Mouse (Mus musculus): ENCODE measurements around the gene Acap1. TPM values are rescaled to one million over a fixed set of nuclear protein-coding genes. Genes with fewer than 3 reads are reported as not detected.

Acap1 gene
- polyA plus RNA-seq, 1 experiment from 2014 or later = 0.52 TPM

GRCm38 (mm10) chr11:69858113-69858998 is 37.0 kb downstream of the Acap1 start, which contains the start of gene Tnk1:
TSS of gene Tnk1 (minus strand) at chr11:69858730.
- Histone ChIP-seq H3K9me3 (no peaks in the 10 kb centered on the region), H3K27me3 (peaks cover 22% of the 10 kb centered on the region), H3K4me3 (no peak within 1 kb of the TSS), H3K27ac (replicated peaks) (no peak within 1 kb of the TSS), H3K36me3 (no peaks in the 10 kb centered on the region), H3K4me1 (replicated peaks) (peaks cover 4% of the 10 kb centered on the region; the same call in 1 of the 2 replicates), H3K9ac (no peak within 1 kb of the TSS), H3K4me2 (no peak within 1 kb of the TSS)
- WGBS = 23% methylated on average over 30 of the region's 30 CpGs
- ATAC-seq (ENCODE audit: low FRiP score, low read depth) = no peak

DNA sequence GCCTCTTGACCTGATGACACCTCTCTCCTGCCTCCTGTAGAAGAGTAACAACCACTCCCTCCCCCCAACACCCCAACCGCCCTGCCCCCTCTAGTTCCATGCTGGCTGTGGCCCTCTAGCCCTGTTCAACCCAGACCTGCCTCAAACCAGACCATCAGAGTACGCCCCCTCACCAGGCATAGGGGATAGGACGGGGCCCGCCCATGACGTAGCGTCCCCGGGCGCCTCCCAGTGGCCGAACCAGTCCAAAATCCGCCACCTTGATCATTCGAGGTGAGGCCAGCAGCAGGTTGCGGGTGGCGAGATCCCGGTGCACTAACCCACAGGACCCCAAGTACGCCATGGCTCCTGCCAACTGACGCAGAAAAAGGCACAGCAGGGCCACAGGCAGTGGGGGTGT is 40.0 kb downstream of the Acap1 start:
- Histone ChIP-seq H3K36me3 (peaks cover 9% of the 10 kb centered on the region; the same call in 1 of the 2 replicates), H3K4me1 (replicated peaks) (peaks cover 4% of the 10 kb centered on the region; the same call in 1 of the 2 replicates), H3K27ac (replicated peaks) (no peak overlapping the region), H3K27me3 (peaks cover 22% of the 10 kb centered on the region), H3K9me3 (no peaks in the 10 kb centered on the region), H3K4me2 (no peak overlapping the region), H3K4me3 (no peak overlapping the region), H3K9ac (no peak overlapping the region)
- ATAC-seq (ENCODE audit: low FRiP score, low read depth) = 0 out of 2 replicates have a peak, but pooled peaks have one; percentile 38
- WGBS = 23% methylated on average over 16 of the region's 16 CpGs

DNA sequence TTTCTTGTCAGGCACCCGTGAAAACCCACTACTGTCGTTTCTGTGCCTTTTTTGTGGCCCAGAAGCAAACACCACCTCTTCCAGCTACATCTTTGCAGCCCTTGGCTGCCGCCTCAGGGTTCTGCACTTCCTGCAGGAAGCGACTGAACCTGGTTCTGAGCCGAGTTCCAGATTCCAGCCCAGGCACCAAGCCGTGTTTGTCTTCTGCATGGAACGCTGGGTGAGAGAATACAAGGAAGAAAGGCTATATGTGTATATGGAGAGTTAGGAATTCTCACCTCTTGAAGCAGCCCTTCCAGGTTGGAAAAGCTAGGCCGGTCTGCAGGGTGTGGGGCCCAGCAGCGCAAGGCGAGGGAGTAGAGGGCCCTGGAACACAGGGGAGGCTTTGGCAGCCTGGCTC is 40.7 kb downstream of the Acap1 start:
- Histone ChIP-seq H3K4me2 (no peak overlapping the region), H3K9me3 (no peaks in the 10 kb centered on the region), H3K36me3 (peaks cover 13% of the 10 kb centered on the region; the same call in 1 of the 2 replicates), H3K4me3 (no peak overlapping the region), H3K27ac (replicated peaks) (no peak overlapping the region), H3K27me3 (peaks cover 20% of the 10 kb centered on the region), H3K9ac (no peak overlapping the region), H3K4me1 (replicated peaks) (peaks cover 4% of the 10 kb centered on the region; the same call in 1 of the 2 replicates)
- ATAC-seq (ENCODE audit: low FRiP score, low read depth) = no peak
- 84% methylated on average over 10 of the region's 10 CpGs for WGBS

- 0 out of 2 replicates have a peak, but pooled peaks have one; percentile 33 for ATAC-seq (ENCODE audit: low FRiP score, low read depth)
- H3K36me3 ChIP-seq = peaks cover 14% of the 10 kb centered on the region; the same call in 1 of the 2 replicates
- no peak overlapping the region for H3K27ac ChIP-seq (replicated peaks)
- H3K4me2 ChIP-seq = no peak overlapping the region
- H3K9me3 ChIP-seq = no peaks in the 10 kb centered on the region
- no peak overlapping the region for H3K4me3 ChIP-seq
- WGBS = 75% methylated on average over 7 of the region's 7 CpGs
- peaks cover 18% of the 10 kb centered on the region for H3K27me3 ChIP-seq
- no peak overlapping the region for H3K9ac ChIP-seq
- H3K4me1 ChIP-seq (replicated peaks) = peaks cover 4% of the 10 kb centered on the region; the same call in 1 of the 2 replicates
Observed at GRCm38 (mm10) chr11:69853994-69854393, 41.3 kb downstream of the Acap1 start.

GRCm38 (mm10) chr11:69850754-69851153 is 44.6 kb downstream of the Acap1 start:
- Histone ChIP-seq H3K4me1 (replicated peaks) (peaks cover 24% of the 10 kb centered on the region), H3K36me3 (peaks cover 20% of the 10 kb centered on the region; the same call in 1 of the 2 replicates), H3K9ac (no peak overlapping the region), H3K9me3 (no peaks in the 10 kb centered on the region), H3K27ac (replicated peaks) (no peak overlapping the region), H3K4me2 (no peak overlapping the region), H3K27me3 (no peaks in the 10 kb centered on the region), H3K4me3 (no peak overlapping the region)
- 70% methylated on average over 8 of the region's 8 CpGs for WGBS
- no peak for ATAC-seq (ENCODE audit: low FRiP score, low read depth)

DNA sequence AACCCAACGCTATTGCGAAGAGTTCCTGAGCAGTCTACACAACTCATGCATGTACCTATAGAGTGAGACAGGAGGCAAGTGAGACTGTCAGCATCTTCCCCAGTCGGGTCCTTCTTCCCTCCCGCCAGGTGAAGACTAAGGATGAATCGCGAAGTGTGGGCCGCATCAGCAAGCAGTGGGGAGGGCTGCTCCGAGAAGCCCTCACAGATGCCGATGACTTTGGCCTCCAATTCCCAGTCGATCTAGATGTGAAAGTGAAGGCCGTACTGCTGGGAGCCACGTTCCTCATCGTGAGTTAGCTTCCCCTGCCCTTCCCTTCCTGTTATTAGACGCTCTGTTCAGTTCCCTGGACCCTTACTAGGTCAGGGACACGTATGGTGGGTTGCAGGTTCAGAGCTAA is 45.5 kb downstream of the Acap1 start:
- H3K4me1 ChIP-seq (replicated peaks) = peaks cover 26% of the 10 kb centered on the region
- H3K4me2 ChIP-seq = no peak overlapping the region
- ATAC-seq (ENCODE audit: low FRiP score, low read depth) = no peak
- peaks cover 20% of the 10 kb centered on the region; the same call in 1 of the 2 replicates for H3K36me3 ChIP-seq
- no peak overlapping the region for H3K4me3 ChIP-seq
- no peaks in the 10 kb centered on the region for H3K9me3 ChIP-seq
- no peaks in the 10 kb centered on the region for H3K27me3 ChIP-seq
- no peak overlapping the region for H3K27ac ChIP-seq (replicated peaks)
- WGBS = 91% methylated on average over 15 of the region's 15 CpGs
- H3K9ac ChIP-seq = no peak overlapping the region

GRCm38 (mm10) chr11:69849128-69849527 is 46.2 kb downstream of the Acap1 start:
- WGBS = 92% methylated on average over 9 of the region's 9 CpGs
- no peaks in the 10 kb centered on the region for H3K27me3 ChIP-seq
- no peak overlapping the region for H3K4me3 ChIP-seq
- no peak overlapping the region for H3K9ac ChIP-seq
- no peak overlapping the region for H3K4me2 ChIP-seq
- peaks cover 26% of the 10 kb centered on the region for H3K4me1 ChIP-seq (replicated peaks)
- H3K9me3 ChIP-seq = no peaks in the 10 kb centered on the region
- H3K27ac ChIP-seq (replicated peaks) = no peak overlapping the region
- H3K36me3 ChIP-seq = peaks cover 20% of the 10 kb centered on the region; the same call in 1 of the 2 replicates
- ATAC-seq (ENCODE audit: low FRiP score, low read depth) = no peak

- H3K36me3 ChIP-seq = peaks cover 20% of the 10 kb centered on the region; the same call in 1 of the 2 replicates
- no peaks in the 10 kb centered on the region for H3K9me3 ChIP-seq
- peaks cover 26% of the 10 kb centered on the region for H3K4me1 ChIP-seq (replicated peaks)
- ATAC-seq (ENCODE audit: low FRiP score, low read depth) = no peak
- no peaks in the 10 kb centered on the region for H3K27me3 ChIP-seq
- no peak overlapping the region for H3K27ac ChIP-seq (replicated peaks)
- WGBS = 96% methylated on average over 6 of the region's 6 CpGs
- H3K4me2 ChIP-seq = peak overlapping the region; percentile 75
- H3K9ac ChIP-seq = no peak overlapping the region
- peak overlapping the region; percentile 69 for H3K4me3 ChIP-seq
Observed at GRCm38 (mm10) chr11:69848021-69848420, 47.3 kb downstream of the Acap1 start.

GRCm38 (mm10) chr11:69846738-69847688 is 48.3 kb downstream of the Acap1 start:
- Histone ChIP-seq H3K9me3 (no peaks in the 10 kb centered on the region), H3K4me3 (peak overlapping the region; percentile 69), H3K4me1 (replicated peaks) (peaks cover 26% of the 10 kb centered on the region), H3K27me3 (no peaks in the 10 kb centered on the region), H3K27ac (replicated peaks) (peak overlapping the region; percentile 96), H3K4me2 (peak overlapping the region; percentile 75), H3K36me3 (peaks cover 20% of the 10 kb centered on the region; the same call in 1 of the 2 replicates), H3K9ac (peak overlapping the region; percentile 81)
- ATAC-seq (ENCODE audit: low FRiP score, low read depth) = peak; percentile 61
- WGBS = 10% methylated on average over 37 of the region's 37 CpGs

- H3K36me3 ChIP-seq = peaks cover 16% of the 10 kb centered on the region; the same call in 1 of the 2 replicates
- no peaks in the 10 kb centered on the region for H3K27me3 ChIP-seq
- peak within 1 kb of the TSS; percentile 75 for H3K4me2 ChIP-seq
- under 1% methylated on average over 37 of the region's 38 CpGs for WGBS
- H3K9me3 ChIP-seq = no peaks in the 10 kb centered on the region
- H3K27ac ChIP-seq (replicated peaks) = peak within 1 kb of the TSS; percentile 96
- peak; percentile 95 for ATAC-seq (ENCODE audit: low FRiP score, low read depth)
- peaks cover 26% of the 10 kb centered on the region for H3K4me1 ChIP-seq (replicated peaks)
- peak within 1 kb of the TSS; percentile 81 for H3K9ac ChIP-seq
- peak within 1 kb of the TSS; percentile 69 for H3K4me3 ChIP-seq
Observed at GRCm38 (mm10) chr11:69846198-69846680, 49.1 kb downstream of the Acap1 start, which contains the start of gene Plscr3. TSS of gene Plscr3 (plus strand) at chr11:69846376.

DNA sequence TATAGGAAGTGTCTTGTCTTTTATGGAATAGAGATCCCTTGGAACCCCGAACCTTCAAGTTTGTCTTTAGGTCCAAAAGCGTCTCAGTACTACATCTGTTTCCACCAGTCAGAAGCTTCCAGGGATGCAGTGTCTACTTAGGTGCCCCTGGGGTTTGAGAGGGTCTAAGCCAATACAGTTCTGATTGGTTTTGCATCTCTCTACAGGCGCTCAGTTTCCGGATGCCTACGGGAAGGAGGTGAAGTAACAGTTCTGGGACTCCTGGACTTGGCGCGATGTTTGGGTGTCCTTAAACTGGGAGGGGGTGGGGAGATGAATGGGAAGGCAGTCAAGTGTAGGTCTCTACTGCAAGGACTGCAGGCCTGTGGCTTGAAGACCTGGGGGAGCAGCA is 56.6 kb downstream of the Acap1 start:
- H3K4me1 ChIP-seq (replicated peaks) = peaks cover 37% of the 10 kb centered on the region
- peak overlapping the region; percentile 96 for H3K4me2 ChIP-seq
- peak overlapping the region; percentile 91 for H3K4me3 ChIP-seq
- under 1% methylated on average over 7 of the region's 7 CpGs for WGBS
- H3K9ac ChIP-seq = peak overlapping the region; percentile 78
- no peaks in the 10 kb centered on the region for H3K27me3 ChIP-seq
- H3K9me3 ChIP-seq = no peaks in the 10 kb centered on the region
- H3K27ac ChIP-seq (replicated peaks) = peak overlapping the region; percentile 97
- H3K36me3 ChIP-seq = no peaks in the 10 kb centered on the region
- 0 out of 2 replicates have a peak, but pooled peaks have one; percentile 1 for ATAC-seq (ENCODE audit: low FRiP score, low read depth)

Measured in hindbrain, embryonic 15.5 days (tissue).